Mouse (Mus musculus): ENCODE measurements around the gene Mnat1. TPM values are rescaled to one million over a fixed set of nuclear protein-coding genes. Genes with fewer than 3 reads are reported as not detected.
A peak's percentile ranks its signal among the peaks of the same experiment; 100 is the strongest.

The Mnat1 gene
- polyA plus RNA-seq, 1 experiment from 2014 or later: 38.2 TPM

- no peaks in the 10 kb centered on the region for H3K36me3 ChIP-seq (ENCODE audit: control insufficient read depth, insufficient read depth, low read length)
- H3K27me3 ChIP-seq (replicated peaks; ENCODE audit: control insufficient read depth, insufficient read depth, low read length): no peaks in the 10 kb centered on the region
- peaks cover 7% of the 10 kb centered on the region for H3K9me3 ChIP-seq (ENCODE audit: control insufficient read depth, low read length)
- no peak overlapping the region for H3K27ac ChIP-seq (replicated peaks; ENCODE audit: low read depth, low read length)
- no peaks in the 10 kb centered on the region for H3K4me1 ChIP-seq (ENCODE audit: control insufficient read depth, insufficient read depth, low read length)
- DNase-seq (ENCODE audit: low spot score): peak; percentile 48
- H3K9ac ChIP-seq (ENCODE audit: low read depth, low read length): no peak overlapping the region
- ATAC-seq (ENCODE audit: low read depth): 0 out of 2 replicates have a peak, but pooled peaks have one; percentile 41
- no peak overlapping the region for H3K4me3 ChIP-seq (ENCODE audit: low read depth, low read length)
- no peak overlapping the region for H3K4me2 ChIP-seq (ENCODE audit: low read depth, low read length)
- 73% methylated on average over 13 of the region's 13 CpGs for WGBS
These were observed 39.1 kb downstream of the Mnat1 start for GRCm38 (mm10) chr12:73162408-73163181.

- 89% methylated on average over 6 of the region's 6 CpGs for WGBS
- Histone ChIP-seq H3K4me2 (ENCODE audit: low read depth, low read length) (no peak overlapping the region), H3K9ac (ENCODE audit: low read depth, low read length) (no peak overlapping the region), H3K36me3 (ENCODE audit: control insufficient read depth, insufficient read depth, low read length) (peaks cover 28% of the 10 kb centered on the region), H3K4me1 (ENCODE audit: control insufficient read depth, insufficient read depth, low read length) (no peaks in the 10 kb centered on the region), H3K27me3 (replicated peaks; ENCODE audit: control insufficient read depth, insufficient read depth, low read length) (no peaks in the 10 kb centered on the region), H3K27ac (replicated peaks; ENCODE audit: low read depth, low read length) (no peak overlapping the region), H3K9me3 (ENCODE audit: control insufficient read depth, low read length) (peaks cover 2% of the 10 kb centered on the region), H3K4me3 (ENCODE audit: low read depth, low read length) (no peak overlapping the region)
- DNase-seq (ENCODE audit: low spot score): no peak
- ATAC-seq (ENCODE audit: low read depth): no peak
These were observed 47.3 kb downstream of the Mnat1 start for GRCm38 (mm10) chr12:73170794-73171193.

DNA sequence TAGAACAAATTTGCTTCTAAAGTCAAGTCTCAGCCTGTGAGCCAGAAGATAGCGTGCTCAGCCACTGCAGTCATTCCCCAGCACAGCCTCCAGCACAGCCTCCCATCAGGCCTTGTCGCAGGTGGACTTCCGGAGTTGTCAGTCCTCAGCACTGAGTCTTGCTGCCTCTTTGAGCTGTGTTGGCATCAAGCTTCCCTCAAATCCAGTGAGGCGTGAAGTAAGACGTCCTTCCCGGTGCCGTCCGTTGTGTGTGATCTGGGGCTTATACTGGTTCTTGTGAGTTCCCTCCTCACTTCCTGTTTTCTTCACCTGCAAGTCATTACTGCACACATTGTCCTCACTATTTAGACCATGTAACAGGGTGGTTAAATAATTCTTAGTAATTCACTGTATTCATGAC lies 60.4 kb downstream of the Mnat1 start:
- 39% methylated on average over 8 of the region's 8 CpGs for WGBS
- H3K4me1 ChIP-seq (ENCODE audit: control insufficient read depth, insufficient read depth, low read length): no peaks in the 10 kb centered on the region
- no peak overlapping the region for H3K27ac ChIP-seq (replicated peaks; ENCODE audit: low read depth, low read length)
- ATAC-seq (ENCODE audit: low read depth) (no peak), DNase-seq (ENCODE audit: low spot score) (no peak)
- no peaks in the 10 kb centered on the region for H3K9me3 ChIP-seq (ENCODE audit: control insufficient read depth, low read length)
- H3K36me3 ChIP-seq (ENCODE audit: control insufficient read depth, insufficient read depth, low read length): peaks cover 26% of the 10 kb centered on the region
- H3K27me3 ChIP-seq (replicated peaks; ENCODE audit: control insufficient read depth, insufficient read depth, low read length): no peaks in the 10 kb centered on the region
- H3K4me3 ChIP-seq (ENCODE audit: low read depth, low read length): no peak overlapping the region
- peak overlapping the region; percentile 23; the same call in 1 of the 2 replicates for H3K9ac ChIP-seq (ENCODE audit: low read depth, low read length)
- no peak overlapping the region for H3K4me2 ChIP-seq (ENCODE audit: low read depth, low read length)

DNA sequence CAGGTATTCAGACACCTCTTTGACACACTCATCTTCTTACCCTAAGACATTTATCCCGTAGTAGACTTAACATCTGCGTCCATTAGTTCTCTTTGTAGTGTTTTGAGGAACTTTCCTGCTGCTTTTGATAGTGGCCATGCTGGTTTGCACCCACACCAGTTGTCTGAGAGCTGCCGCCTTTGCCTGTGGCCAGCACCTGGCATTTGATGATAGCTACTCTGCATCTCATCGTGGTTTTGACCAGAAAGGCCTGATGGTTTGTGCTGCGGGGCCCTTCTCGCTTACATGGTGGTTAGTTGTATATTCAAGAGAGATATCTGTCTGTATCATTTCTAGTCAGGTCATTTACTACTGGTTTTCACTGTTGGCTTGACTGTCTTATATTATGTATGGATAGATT lies 73.8 kb downstream of the Mnat1 start:
- ATAC-seq (ENCODE audit: low read depth) (no peak), DNase-seq (ENCODE audit: low spot score) (no peak)
- Histone ChIP-seq H3K9ac (ENCODE audit: low read depth, low read length) (no peak overlapping the region), H3K27me3 (replicated peaks; ENCODE audit: control insufficient read depth, insufficient read depth, low read length) (no peaks in the 10 kb centered on the region), H3K4me2 (ENCODE audit: low read depth, low read length) (no peak overlapping the region), H3K27ac (replicated peaks; ENCODE audit: low read depth, low read length) (no peak overlapping the region), H3K36me3 (ENCODE audit: control insufficient read depth, insufficient read depth, low read length) (0 out of 2 replicates have a peak, but pooled peaks cover 6% of the 10 kb centered on the region), H3K9me3 (ENCODE audit: control insufficient read depth, low read length) (no peaks in the 10 kb centered on the region), H3K4me3 (ENCODE audit: low read depth, low read length) (no peak overlapping the region), H3K4me1 (ENCODE audit: control insufficient read depth, insufficient read depth, low read length) (peaks cover 8% of the 10 kb centered on the region)
- WGBS: 88% methylated on average over 6 of the region's 6 CpGs

DNA sequence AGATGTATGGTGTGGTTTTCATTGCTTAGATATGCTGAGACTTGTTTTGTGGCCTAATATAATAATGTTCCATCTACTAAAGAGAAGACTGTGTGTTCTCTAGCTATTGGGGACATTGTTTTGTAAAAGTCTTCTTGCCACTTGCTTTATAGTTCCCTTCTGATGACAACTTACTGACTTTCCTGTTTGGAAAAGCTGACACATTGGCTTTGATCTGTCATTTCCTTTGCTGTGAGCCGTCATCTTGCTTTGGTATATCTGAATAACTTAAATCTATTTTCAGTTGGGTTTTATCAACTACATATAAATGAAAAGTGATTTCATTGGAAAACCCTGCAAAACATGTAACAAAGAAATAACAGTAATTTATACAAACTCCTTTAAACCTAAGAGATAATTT lies 74.9 kb downstream of the Mnat1 start:
- H3K4me3 ChIP-seq (ENCODE audit: low read depth, low read length): no peak overlapping the region
- H3K4me1 ChIP-seq (ENCODE audit: control insufficient read depth, insufficient read depth, low read length): peaks cover 8% of the 10 kb centered on the region
- 58% methylated on average over 1 of the region's 1 CpGs for WGBS
- no peak overlapping the region for H3K4me2 ChIP-seq (ENCODE audit: low read depth, low read length)
- ATAC-seq (ENCODE audit: low read depth) (no peak), DNase-seq (ENCODE audit: low spot score) (no peak)
- H3K9ac ChIP-seq (ENCODE audit: low read depth, low read length): no peak overlapping the region
- no peaks in the 10 kb centered on the region for H3K9me3 ChIP-seq (ENCODE audit: control insufficient read depth, low read length)
- 0 out of 2 replicates have a peak, but pooled peaks cover 6% of the 10 kb centered on the region for H3K36me3 ChIP-seq (ENCODE audit: control insufficient read depth, insufficient read depth, low read length)
- H3K27me3 ChIP-seq (replicated peaks; ENCODE audit: control insufficient read depth, insufficient read depth, low read length): no peaks in the 10 kb centered on the region
- H3K27ac ChIP-seq (replicated peaks; ENCODE audit: low read depth, low read length): no peak overlapping the region

DNA sequence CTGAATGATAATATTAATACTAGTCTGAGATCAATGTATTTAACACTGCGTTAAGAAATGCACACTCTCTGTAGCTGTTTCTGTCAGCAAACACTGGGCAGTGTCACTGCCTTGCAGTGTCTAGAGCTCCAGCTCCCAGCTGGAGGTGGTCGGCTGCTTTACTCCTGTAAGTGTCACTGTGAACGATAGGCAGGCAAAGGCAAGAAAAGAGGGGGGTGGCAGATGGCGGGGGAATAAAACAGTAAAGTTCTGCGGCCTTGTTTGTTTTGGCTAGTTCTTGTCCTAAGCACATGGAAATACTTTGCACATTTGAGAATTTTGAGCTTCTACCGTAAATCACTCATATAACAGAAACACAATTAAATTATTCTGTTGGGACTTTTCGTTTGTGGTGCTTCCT lies 75.9 kb downstream of the Mnat1 start:
- ATAC-seq (ENCODE audit: low read depth) (no peak), DNase-seq (ENCODE audit: low spot score) (no peak)
- no peaks in the 10 kb centered on the region for H3K27me3 ChIP-seq (replicated peaks; ENCODE audit: control insufficient read depth, insufficient read depth, low read length)
- H3K9me3 ChIP-seq (ENCODE audit: control insufficient read depth, low read length): no peaks in the 10 kb centered on the region
- 36% methylated on average over 7 of the region's 7 CpGs for WGBS
- H3K36me3 ChIP-seq (ENCODE audit: control insufficient read depth, insufficient read depth, low read length): 0 out of 2 replicates have a peak, but pooled peaks cover 6% of the 10 kb centered on the region
- no peak overlapping the region for H3K27ac ChIP-seq (replicated peaks; ENCODE audit: low read depth, low read length)
- no peak overlapping the region for H3K4me2 ChIP-seq (ENCODE audit: low read depth, low read length)
- H3K4me1 ChIP-seq (ENCODE audit: control insufficient read depth, insufficient read depth, low read length): peaks cover 8% of the 10 kb centered on the region
- H3K9ac ChIP-seq (ENCODE audit: low read depth, low read length): no peak overlapping the region
- H3K4me3 ChIP-seq (ENCODE audit: low read depth, low read length): no peak overlapping the region

GRCm38 (mm10) chr12:73201587-73201986 lies 78.1 kb downstream of the Mnat1 start:
- peak overlapping the region; percentile 21; the same call in 1 of the 2 replicates for H3K27ac ChIP-seq (replicated peaks; ENCODE audit: low read depth, low read length)
- H3K4me1 ChIP-seq (ENCODE audit: control insufficient read depth, insufficient read depth, low read length): peaks cover 17% of the 10 kb centered on the region
- H3K27me3 ChIP-seq (replicated peaks; ENCODE audit: control insufficient read depth, insufficient read depth, low read length): no peaks in the 10 kb centered on the region
- no peak overlapping the region for H3K4me2 ChIP-seq (ENCODE audit: low read depth, low read length)
- H3K9ac ChIP-seq (ENCODE audit: low read depth, low read length): peak overlapping the region; percentile 30; the same call in 1 of the 2 replicates
- ATAC-seq (ENCODE audit: low read depth) (no peak), DNase-seq (ENCODE audit: low spot score) (peak; percentile 66)
- H3K36me3 ChIP-seq (ENCODE audit: control insufficient read depth, insufficient read depth, low read length): 0 out of 2 replicates have a peak, but pooled peaks cover 6% of the 10 kb centered on the region
- H3K4me3 ChIP-seq (ENCODE audit: low read depth, low read length): no peak overlapping the region
- WGBS: 20% methylated on average over 3 of the region's 3 CpGs
- H3K9me3 ChIP-seq (ENCODE audit: control insufficient read depth, low read length): no peaks in the 10 kb centered on the region

GRCm38 (mm10) chr12:73205710-73206649 lies 82.5 kb downstream of the Mnat1 start:
- no peaks in the 10 kb centered on the region for H3K27me3 ChIP-seq (replicated peaks; ENCODE audit: control insufficient read depth, insufficient read depth, low read length)
- 49% methylated on average over 11 of the region's 11 CpGs for WGBS
- DNase-seq (ENCODE audit: low spot score): peak; percentile 92
- peak; percentile 70; the same call in 1 of the 2 replicates for ATAC-seq (ENCODE audit: low read depth)
- H3K4me1 ChIP-seq (ENCODE audit: control insufficient read depth, insufficient read depth, low read length): peaks cover 14% of the 10 kb centered on the region
- H3K36me3 ChIP-seq (ENCODE audit: control insufficient read depth, insufficient read depth, low read length): no peaks in the 10 kb centered on the region
- no peak overlapping the region for H3K4me2 ChIP-seq (ENCODE audit: low read depth, low read length)
- H3K27ac ChIP-seq (replicated peaks; ENCODE audit: low read depth, low read length): peak overlapping the region; percentile 48
- no peaks in the 10 kb centered on the region for H3K9me3 ChIP-seq (ENCODE audit: control insufficient read depth, low read length)
- H3K9ac ChIP-seq (ENCODE audit: low read depth, low read length): no peak overlapping the region
- no peak overlapping the region for H3K4me3 ChIP-seq (ENCODE audit: low read depth, low read length)
